Mouse (Mus musculus): ENCODE measurements around the gene BC016579.

DNA sequence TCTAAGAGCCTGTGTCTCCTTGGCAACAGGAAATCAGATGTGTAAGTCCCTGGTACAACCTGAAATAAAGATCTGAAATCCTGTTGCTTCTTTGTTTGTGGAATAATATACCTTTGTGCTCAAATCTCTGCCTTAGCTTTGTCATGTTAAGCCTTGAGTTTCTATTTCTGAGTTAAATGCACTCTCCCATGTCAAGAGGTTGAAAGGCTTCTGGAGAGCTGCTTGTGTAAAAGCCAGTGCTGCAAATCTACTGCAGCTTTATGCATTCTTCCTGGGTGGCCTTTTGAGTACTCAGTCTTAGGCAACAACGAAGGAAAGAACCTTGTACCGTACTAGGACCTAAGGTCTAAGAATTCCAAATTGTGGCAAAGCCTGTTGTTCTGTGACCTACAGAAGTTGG, 40.6 kb downstream of the BC016579 start:
- TF ChIP-seq CTCF (IDR thresholded peaks at IDR 0.05; ENCODE audit: insufficient read depth, low read depth, low read length): no peak
- no peak for TF ChIP-seq POLR2A (IDR thresholded peaks at IDR 0.05; ENCODE audit: insufficient read depth, low read depth, low read length)

Data from olfactory bulb, adult 2 months (tissue).